In the genomic region with DNA sequence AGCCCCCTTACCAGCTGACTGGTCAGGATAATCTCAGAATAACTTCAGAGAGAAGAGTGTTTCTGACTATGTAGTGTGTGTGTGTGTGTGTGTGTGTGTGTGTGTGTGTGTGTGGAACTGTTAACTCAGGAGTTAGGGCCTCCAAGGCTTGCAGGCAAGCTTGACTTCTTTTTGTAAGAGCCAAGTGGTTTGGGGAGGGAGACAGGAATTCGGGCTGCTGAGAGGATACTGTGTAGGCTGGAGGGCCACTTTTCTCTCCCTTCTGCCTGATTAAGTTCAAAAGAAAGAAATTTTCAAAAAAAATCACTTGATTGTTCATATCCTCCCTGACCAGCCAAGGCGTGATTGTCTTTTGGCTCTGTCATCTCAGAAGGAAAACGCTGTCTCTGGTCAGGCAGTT, we compare ENCODE assay signal across 13 mouse cellular contexts. TPM values are rescaled to one million over a fixed set of nuclear protein-coding genes. Genes with fewer than 3 reads are reported as not detected.
DNase-seq lines count a peak whose midpoint lies in the region; ATAC-seq and TF ChIP-seq lines count a peak whose summit lies in the region.
"Had no signal": no experiment of that assay in that cellular context is flagged by ENCODE, and none has a peak within 500 bp of the region (broad histone marks: within the 10 kb centered on the region; RNA-seq: fewer than 3 reads in every experiment).

No protein-coding gene starts in this region.

- peaks cover 64% of the 10 kb centered on the region for H3K4me1 ChIP-seq in embryonic facial prominence, embryonic 13.5 days
- peaks cover 54% of the 10 kb centered on the region for H3K4me1 ChIP-seq in embryonic facial prominence, embryonic 10.5 days
- H3K4me1 ChIP-seq in kidney, adult 2 months (ENCODE audit: control insufficient read depth, insufficient read depth, low read length): peaks cover 11% of the 10 kb centered on the region
- no peaks in the 10 kb centered on the region for H3K4me1 ChIP-seq in spleen, adult 2 months (ENCODE audit: control insufficient read depth, insufficient read depth, insufficient read length)

- H3K36me3 ChIP-seq in embryonic facial prominence, embryonic 13.5 days: no peaks in the 10 kb centered on the region
- no peaks in the 10 kb centered on the region for H3K36me3 ChIP-seq in embryonic facial prominence, embryonic 10.5 days (replicated peaks)
- no peaks in the 10 kb centered on the region for H3K36me3 ChIP-seq in kidney, adult 2 months (ENCODE audit: control insufficient read depth, insufficient read depth, low read length)
- H3K36me3 ChIP-seq in spleen, adult 2 months (ENCODE audit: control insufficient read depth, insufficient read depth, low read length): no peaks in the 10 kb centered on the region
- H3K36me3 ChIP-seq: G1E had no signal

- H3K27ac ChIP-seq in embryonic facial prominence, embryonic 13.5 days: peak overlapping the region; percentile 18; the same call in 1 of the 2 replicates
- H3K27ac ChIP-seq in embryonic facial prominence, embryonic 10.5 days (replicated peaks): no peak overlapping the region; the same call in 1 of the 2 replicates
- H3K27ac ChIP-seq in kidney, adult 2 months (ENCODE audit: insufficient read depth, low read depth, low read length): peak overlapping the region; percentile 71; the same call in 1 of the 2 replicates
- H3K27ac ChIP-seq in spleen, adult 2 months (ENCODE audit: insufficient read depth, low read length): 0 out of 2 replicates have a peak overlapping the region, but pooled peaks have one; percentile 9

- H3K4me2 ChIP-seq in embryonic facial prominence, embryonic 13.5 days: peak overlapping the region; percentile 29; the same call in 1 of the 2 replicates

- no peak for ATAC-seq in embryonic facial prominence, embryonic 13.5 days (ENCODE audit: insufficient number of reproducible peaks, insufficient read depth, low FRiP score, low TSS enrichment, low read depth)

- H3K4me3 ChIP-seq in embryonic facial prominence, embryonic 13.5 days: no peak overlapping the region
- H3K4me3 ChIP-seq in embryonic facial prominence, embryonic 10.5 days: no peak overlapping the region
- H3K4me3 ChIP-seq in kidney, adult 2 months (ENCODE audit: insufficient read depth, low read depth, low read length): peak overlapping the region; percentile 34; the same call in 1 of the 2 replicates
- no peak overlapping the region for H3K4me3 ChIP-seq in spleen, adult 2 months (ENCODE audit: extremely low read depth, insufficient read depth, insufficient read length)

- 44% methylated on average over 3 of the region's 3 CpGs for whole genome bisulfite sequencing in embryonic facial prominence, embryonic 13.5 days
- WGBS in embryonic facial prominence, embryonic 10.5 days: 50% methylated on average over 3 of the region's 3 CpGs
- WGBS in kidney, adult 2 months: 62% methylated on average over 3 of the region's 3 CpGs
- 67% methylated on average over 3 of the region's 3 CpGs for WGBS in spleen, adult 2 months

- no peak for DNase-seq in embryonic facial prominence, embryonic 10.5 days (ENCODE audit: low spot score)
- no peak for DNase-seq in kidney, adult 2 months
- DNase-seq in kidney, postnatal 25 days: no peak
- no peak for DNase-seq in spleen, adult 2 months (ENCODE audit: low read depth in 1 of 2, low spot score in 2 of 2)
- no peak for DNase-seq in spleen, adult 12 weeks (ENCODE audit: low spot score)
- no peak for DNase-seq in right cerebral cortex, postnatal 36 days (ENCODE audit: low spot score in 2 of 2)
- DNase-seq in right cerebral cortex, postnatal 14 days: no peak
- DNase-seq: embryo, embryonic 11 days; heart, postnatal 4 days; kidney, postnatal 10 days; thymus, postnatal 14 days had no signal

- H3K27me3 ChIP-seq in embryonic facial prominence, embryonic 13.5 days: no peaks in the 10 kb centered on the region
- peaks cover 49% of the 10 kb centered on the region for H3K27me3 ChIP-seq in embryonic facial prominence, embryonic 10.5 days (replicated peaks; ENCODE audit: low read depth, poor library complexity, severe bottlenecking)
- no peaks in the 10 kb centered on the region for H3K27me3 ChIP-seq in kidney, adult 2 months (replicated peaks; ENCODE audit: control insufficient read depth, insufficient read depth, low read length)
- no peaks in the 10 kb centered on the region for H3K27me3 ChIP-seq in spleen, adult 2 months (ENCODE audit: control insufficient read depth, insufficient read depth, low read length)

- no peak for TF ChIP-seq CTCF in kidney, adult 2 months (conservative IDR thresholded peaks at IDR 0.05; ENCODE audit: insufficient read depth, insufficient read length, low read depth, low read length)
- TF ChIP-seq CTCF in spleen, adult 2 months (IDR thresholded peaks at IDR 0.05; ENCODE audit: extremely low read depth, insufficient read depth, insufficient read length, insufficient replicate concordance): no peak

- H3K9ac ChIP-seq in embryonic facial prominence, embryonic 13.5 days: no peak overlapping the region

- TF ChIP-seq POLR2A in kidney, adult 2 months (IDR thresholded peaks at IDR 0.05; ENCODE audit: low read depth, low read length): no peak
- no peak for TF ChIP-seq POLR2A in spleen, adult 2 months (IDR thresholded peaks at IDR 0.05; ENCODE audit: low read depth, low read length)

- no peaks in the 10 kb centered on the region for H3K9me3 ChIP-seq in embryonic facial prominence, embryonic 13.5 days
- H3K9me3 ChIP-seq in embryonic facial prominence, embryonic 10.5 days: no peaks in the 10 kb centered on the region

RNA-seq across cellular contexts. Expression of a gene that starts 0.8 kb away (rescaled TPM):
- 3.3 and 5.0 TPM in 2 replicates for polyA plus RNA-seq in embryonic facial prominence, embryonic 13.5 days (2015; fragmentation: Nextera tagmentation; extraction: Ambion mirVana)
- polyA plus RNA-seq in embryonic facial prominence, embryonic 10.5 days (2016; fragmentation: Nextera tagmentation; extraction: Ambion mirVana): 0.74 and 0.91 TPM in 2 replicates
- polyA plus RNA-seq in kidney, adult 2 months (2012; rRNA removed): 35.0 and 38.2 TPM in 2 replicates
- polyA plus RNA-seq in spleen, adult 2 months (2012; rRNA removed): 17.7 and 18.1 TPM in 2 replicates

RNA-seq across cellular contexts. Expression of a gene that starts 12.6 kb away (rescaled TPM):
- 0.81 and 1.0 TPM in 2 replicates for polyA plus RNA-seq in embryonic facial prominence, embryonic 13.5 days (2015; fragmentation: Nextera tagmentation; extraction: Ambion mirVana)
- 0.38 and 0.79 TPM in 2 replicates for polyA plus RNA-seq in embryonic facial prominence, embryonic 10.5 days (2016; fragmentation: Nextera tagmentation; extraction: Ambion mirVana)
- polyA plus RNA-seq in kidney, adult 2 months (2012; rRNA removed): 0.48 and 1.5 TPM in 2 replicates
- polyA plus RNA-seq in spleen, adult 2 months (2012; rRNA removed): 0.09 and 0.15 TPM in 2 replicates
- polyA plus RNA-seq: G1E had no signal
